In genomic region chr3:21937281-21938035, GRCm38 (mm10) we compare ENCODE assay signal across 10 mouse cellular contexts.
DNase-seq lines count a peak whose midpoint lies in the region; ATAC-seq and TF ChIP-seq lines count a peak whose summit lies in the region.
"Had no signal": no experiment of that assay in that cellular context is flagged by ENCODE, and none has a peak within 500 bp of the region (broad histone marks: within the 10 kb centered on the region; RNA-seq: fewer than 3 reads in every experiment).

No protein-coding gene starts in this region.

- H3K9ac ChIP-seq in kidney, embryonic 15.5 days = no peak overlapping the region
- peak overlapping the region; percentile 69 for H3K9ac ChIP-seq in MEL (ENCODE audit: control insufficient read depth, low read depth, low read length, poor library complexity, severe bottlenecking)
- no peak overlapping the region for H3K9ac ChIP-seq in liver, embryonic 15.5 days
- H3K9ac ChIP-seq: embryonic facial prominence, embryonic 12.5 days; lung, embryonic 15.5 days had no signal

- no peaks in the 10 kb centered on the region; the same call in 1 of the 2 replicates for H3K79me2 ChIP-seq in MEL (ENCODE audit: control insufficient read depth, insufficient read depth, low read length, poor library complexity)

- H3K4me1 ChIP-seq in kidney, embryonic 15.5 days = peaks cover 48% of the 10 kb centered on the region
- H3K4me1 ChIP-seq in MEL (ENCODE audit: control insufficient read depth in 1 of 2, insufficient read depth in 2 of 2, low read length in 2 of 2) = peaks cover 8 to 37% of the 10 kb centered on the region in 2 experiments
- peaks cover 14% of the 10 kb centered on the region; the same call in 1 of the 2 replicates for H3K4me1 ChIP-seq in embryonic fibroblast, embryonic 13.5 days (ENCODE audit: control insufficient read depth, insufficient read depth, low read length)
- H3K4me1 ChIP-seq in liver, embryonic 15.5 days (replicated peaks) = peaks cover 31% of the 10 kb centered on the region
- peaks cover 18% of the 10 kb centered on the region for H3K4me1 ChIP-seq in lung, adult 2 months (ENCODE audit: control insufficient read depth, insufficient read depth, low read length)

- TF ChIP-seq POLR2A in MEL (IDR thresholded peaks at IDR 0.05; ENCODE audit: control insufficient read depth in 1 of 2, insufficient read depth in 1 of 2, low read depth in 1 of 2, low read length in 2 of 2, poor library complexity in 1 of 2) = no peak
- TF ChIP-seq POLR2A in embryonic fibroblast, embryonic 13.5 days (IDR thresholded peaks at IDR 0.05; ENCODE audit: low read depth, low read length) = no peak
- TF ChIP-seq POLR2A in lung, adult 2 months (IDR thresholded peaks at IDR 0.05; ENCODE audit: borderline replicate concordance, extremely low read depth, low read depth, low read length) = no peak

- no peak overlapping the region for H3K4me3 ChIP-seq in kidney, embryonic 15.5 days (replicated peaks)
- H3K4me3 ChIP-seq in MEL (ENCODE audit: control insufficient read depth in 1 of 2, insufficient read depth in 1 of 2, low read depth in 2 of 2, low read length in 2 of 2) = peak overlapping the region; percentile 58 to 73; a peak in 2 of 4 replicates
- no peak overlapping the region for H3K4me3 ChIP-seq in embryonic fibroblast, embryonic 13.5 days (ENCODE audit: insufficient read depth, low read length)
- no peak overlapping the region for H3K4me3 ChIP-seq in liver, embryonic 15.5 days (replicated peaks)
- no peak overlapping the region for H3K4me3 ChIP-seq in lung, adult 2 months (replicated peaks; ENCODE audit: extremely low read depth, low read depth, low read length)
- H3K4me3 ChIP-seq: embryonic facial prominence, embryonic 12.5 days; lung, embryonic 15.5 days had no signal

- TF ChIP-seq RAD21 in MEL (IDR thresholded peaks at IDR 0.05; ENCODE audit: low read depth, low read length) = no peak

- DNase-seq in kidney, postnatal 25 days = no peak
- DNase-seq in MEL (ENCODE audit: low read depth, low spot score) = peak; percentile 39
- no peak for DNase-seq in adrenal gland, postnatal 14 days
- no peak for DNase-seq in lung, adult 2 months
- no peak for DNase-seq in adrenal gland, adult 18-20 months (ENCODE audit: low spot score in 2 of 2)

- peak; percentile 4; the same call in 1 of the 2 replicates for ATAC-seq in kidney, embryonic 15.5 days (replicated peaks; ENCODE audit: low FRiP score)
- no peak for ATAC-seq in liver, embryonic 15.5 days (ENCODE audit: insufficient read depth)

- no peaks in the 10 kb centered on the region for H3K36me3 ChIP-seq in kidney, embryonic 15.5 days
- H3K36me3 ChIP-seq in MEL (ENCODE audit: control insufficient read depth in 1 of 2, insufficient read depth in 2 of 2, low read length in 2 of 2) = peaks cover 0 to 33% of the 10 kb centered on the region in 2 experiments; a peak in 2 of 4 replicates
- no peaks in the 10 kb centered on the region for H3K36me3 ChIP-seq in liver, embryonic 15.5 days (replicated peaks)
- H3K36me3 ChIP-seq: embryonic facial prominence, embryonic 12.5 days; lung, embryonic 15.5 days had no signal

- H3K27ac ChIP-seq in kidney, embryonic 15.5 days = peak overlapping the region; percentile 76
- H3K27ac ChIP-seq in MEL (ENCODE audit: control insufficient read depth, low read depth, low read length) = peak overlapping the region; percentile 72
- peak overlapping the region; percentile 84 for H3K27ac ChIP-seq in embryonic fibroblast, embryonic 13.5 days (ENCODE audit: insufficient read depth, low read length)
- no peak overlapping the region for H3K27ac ChIP-seq in liver, embryonic 15.5 days (replicated peaks)

- TF ChIP-seq EP300 in MEL (IDR thresholded peaks at IDR 0.05; ENCODE audit: low read depth in 1 of 2, low read length in 2 of 2) = no peak

- no peak overlapping the region for H3K4me2 ChIP-seq in kidney, embryonic 15.5 days
- H3K4me2 ChIP-seq in liver, embryonic 15.5 days = 0 out of 2 replicates have a peak overlapping the region, but pooled peaks have one; percentile 67

- no peak for TF ChIP-seq CTCF in MEL (IDR thresholded peaks at IDR 0.05 in 2 of 3, conservative IDR thresholded peaks at IDR 0.05 in 1 of 3; ENCODE audit: control insufficient read depth in 1 of 3, insufficient read depth in 1 of 3, low read depth in 2 of 3, low read length in 3 of 3, poor library complexity in 1 of 3, severe bottlenecking in 1 of 3)
- no peak for TF ChIP-seq CTCF in embryonic fibroblast, embryonic 13.5 days (IDR thresholded peaks at IDR 0.05; ENCODE audit: borderline replicate concordance, insufficient read depth, low read length)
- TF ChIP-seq CTCF in lung, adult 2 months (IDR thresholded peaks at IDR 0.05; ENCODE audit: insufficient read depth, low read length) = no peak

- 19% methylated on average over 7 of the region's 7 CpGs for WGBS in kidney, embryonic 15.5 days
- 39% methylated on average over 7 of the region's 7 CpGs for WGBS in liver, embryonic 15.5 days (ENCODE audit: insufficient replicate concordance)
- 77% methylated on average over 7 of the region's 7 CpGs for WGBS in lung, adult 2 months

- no peaks in the 10 kb centered on the region for H3K9me3 ChIP-seq in kidney, embryonic 15.5 days (replicated peaks)
- no peaks in the 10 kb centered on the region for H3K9me3 ChIP-seq in MEL (replicated peaks; ENCODE audit: insufficient read depth, low read length)
- no peaks in the 10 kb centered on the region for H3K9me3 ChIP-seq in liver, embryonic 15.5 days (replicated peaks)
- H3K9me3 ChIP-seq: embryonic facial prominence, embryonic 12.5 days; lung, embryonic 15.5 days had no signal

- H3K27me3 ChIP-seq in kidney, embryonic 15.5 days = no peaks in the 10 kb centered on the region
- H3K27me3 ChIP-seq in MEL (ENCODE audit: control insufficient read depth in 1 of 2, insufficient read depth in 2 of 2, low read length in 2 of 2) = no peaks in the 10 kb centered on the region
- no peaks in the 10 kb centered on the region for H3K27me3 ChIP-seq in liver, embryonic 15.5 days
- H3K27me3 ChIP-seq: embryonic facial prominence, embryonic 12.5 days; lung, embryonic 15.5 days had no signal

TF ChIP-seq in MEL, 35 proteins besides CTCF, POLR2A, EP300 and RAD21:
- TF ChIP-seq CHD1 (IDR thresholded peaks at IDR 0.05; ENCODE audit: low read depth, low read length) (no peak), POLR2AphosphoS5 (IDR thresholded peaks at IDR 0.05; ENCODE audit: borderline replicate concordance, low read depth, low read length) (no peak), HCFC1 (IDR thresholded peaks at IDR 0.05; ENCODE audit: low read depth, low read length) (no peak), KAT2A (conservative IDR thresholded peaks at IDR 0.05; ENCODE audit: low read depth, low read length) (no peak), SMC3 (IDR thresholded peaks at IDR 0.05; ENCODE audit: low read depth, low read length) (no peak), MAX (IDR thresholded peaks at IDR 0.05; ENCODE audit: low read length) (no peak), POLR2AphosphoS2 (IDR thresholded peaks at IDR 0.05; ENCODE audit: low read length) (no peak), CHD2 (IDR thresholded peaks at IDR 0.05; ENCODE audit: low read length) (no peak), TCF12 (IDR thresholded peaks at IDR 0.05; ENCODE audit: low read depth, low read length) (no peak), MXI1 (IDR thresholded peaks at IDR 0.05; ENCODE audit: low read depth, low read length) (no peak), JUND (IDR thresholded peaks at IDR 0.05; ENCODE audit: low read depth, low read length) (no peak), ZC3H11A (IDR thresholded peaks at IDR 0.05; ENCODE audit: low read depth, low read length) (no peak), RCOR1 (IDR thresholded peaks at IDR 0.05; ENCODE audit: low read depth, low read length) (no peak), UBTF (IDR thresholded peaks at IDR 0.05; ENCODE audit: borderline replicate concordance, insufficient read depth, low read depth, low read length) (no peak), ZKSCAN1 (IDR thresholded peaks at IDR 0.05; ENCODE audit: low read depth, low read length) (no peak), MAZ (IDR thresholded peaks at IDR 0.05; ENCODE audit: low read depth, low read length) (no peak), ETS1 (IDR thresholded peaks at IDR 0.05; ENCODE audit: low read depth, low read length) (no peak), MYB (IDR thresholded peaks at IDR 0.05; ENCODE audit: low read depth, low read length) (no peak), USF1 (IDR thresholded peaks at IDR 0.05; ENCODE audit: low read depth, low read length) (no peak)

Comparison
In these comparisons a context has a peak if more than half of its experiments do, and no peak if none do; other contexts are left out.
1. H3K4me3 ChIP-seq: peak in MEL (2 of 2); none in kidney, embryonic 15.5 days (single experiment), embryonic fibroblast, embryonic 13.5 days (single experiment), liver, embryonic 15.5 days (single experiment) and lung, adult 2 months (single experiment).